Mouse (Mus musculus): ENCODE data around the gene Hoxa9. TPM values are rescaled to one million over a fixed set of nuclear protein-coding genes. Genes with fewer than 3 reads are reported as not detected.

Gene Hoxa9
- polyA plus RNA-seq, 1 experiment, result 13.6 TPM

DNA sequence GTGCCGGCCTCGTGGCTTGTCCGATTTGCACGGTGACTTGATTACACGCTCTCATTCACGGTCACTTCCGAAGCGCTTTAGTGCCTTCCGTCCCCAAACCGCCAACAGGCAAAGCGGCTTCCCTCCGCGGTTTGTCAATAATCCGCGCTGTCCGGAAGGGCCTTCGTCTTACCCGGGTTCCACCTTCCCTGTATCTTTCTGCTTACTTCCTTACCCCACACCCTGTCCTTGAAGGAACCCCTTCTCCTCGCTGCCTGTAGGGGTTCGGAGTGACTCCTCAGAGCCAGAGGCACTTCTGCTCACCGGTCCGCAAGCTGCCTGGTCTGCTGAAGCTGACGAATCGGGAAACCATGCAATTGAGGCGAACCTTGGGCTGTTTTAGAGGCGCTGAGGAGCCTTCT lies 15.5 kb upstream of the Hoxa9 start:
- Histone ChIP-seq H3K4me3 (ENCODE audit: insufficient read depth, low read length) (peak overlapping the region; percentile 46), H3K4me1 (ENCODE audit: control insufficient read depth, insufficient read depth, low read length) (no peaks in the 10 kb centered on the region), H3K27ac (ENCODE audit: insufficient read depth, low read length) (0 out of 2 replicates have a peak overlapping the region, but pooled peaks have one; percentile 30)
- no peak for TF ChIP-seq POLR2A (IDR thresholded peaks at IDR 0.05; ENCODE audit: low read depth, low read length)
- TF ChIP-seq CTCF (IDR thresholded peaks at IDR 0.05; ENCODE audit: borderline replicate concordance, insufficient read depth, low read length), result no peak

DNA sequence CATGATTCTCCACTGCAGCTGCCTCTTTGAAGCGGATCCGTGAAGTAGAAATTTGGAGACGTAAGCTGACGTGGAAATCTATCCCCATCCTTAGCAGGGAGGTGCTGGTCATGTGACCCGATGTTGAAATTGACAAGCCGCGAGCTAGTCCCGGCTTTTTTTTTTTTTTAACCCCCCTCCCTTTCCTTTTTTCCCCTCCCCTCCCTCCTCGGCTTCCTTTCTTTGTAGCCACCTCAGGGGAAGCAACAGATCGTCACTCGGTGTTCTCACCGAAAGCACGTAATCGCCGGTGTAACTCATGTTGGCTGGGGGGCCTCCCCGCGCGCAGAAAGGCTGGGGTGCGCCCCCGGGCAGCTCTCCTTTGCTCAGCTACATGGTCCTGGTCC lies 14.9 kb upstream of the Hoxa9 start, which contains the start of gene Hoxa11:
TSS of gene Hoxa11 (minus strand) at position 54 of the 386 bp plus-strand sequence.
- Histone ChIP-seq H3K4me1 (ENCODE audit: control insufficient read depth, insufficient read depth, low read length) (no peaks in the 10 kb centered on the region), H3K4me3 (ENCODE audit: insufficient read depth, low read length) (peak within 1 kb of the TSS; percentile 46), H3K27ac (ENCODE audit: insufficient read depth, low read length) (peak within 1 kb of the TSS; percentile 47)
- TF ChIP-seq POLR2A (IDR thresholded peaks at IDR 0.05; ENCODE audit: low read depth, low read length) (peak; percentile 67), CTCF (IDR thresholded peaks at IDR 0.05; ENCODE audit: borderline replicate concordance, insufficient read depth, low read length) (no peak)

DNA sequence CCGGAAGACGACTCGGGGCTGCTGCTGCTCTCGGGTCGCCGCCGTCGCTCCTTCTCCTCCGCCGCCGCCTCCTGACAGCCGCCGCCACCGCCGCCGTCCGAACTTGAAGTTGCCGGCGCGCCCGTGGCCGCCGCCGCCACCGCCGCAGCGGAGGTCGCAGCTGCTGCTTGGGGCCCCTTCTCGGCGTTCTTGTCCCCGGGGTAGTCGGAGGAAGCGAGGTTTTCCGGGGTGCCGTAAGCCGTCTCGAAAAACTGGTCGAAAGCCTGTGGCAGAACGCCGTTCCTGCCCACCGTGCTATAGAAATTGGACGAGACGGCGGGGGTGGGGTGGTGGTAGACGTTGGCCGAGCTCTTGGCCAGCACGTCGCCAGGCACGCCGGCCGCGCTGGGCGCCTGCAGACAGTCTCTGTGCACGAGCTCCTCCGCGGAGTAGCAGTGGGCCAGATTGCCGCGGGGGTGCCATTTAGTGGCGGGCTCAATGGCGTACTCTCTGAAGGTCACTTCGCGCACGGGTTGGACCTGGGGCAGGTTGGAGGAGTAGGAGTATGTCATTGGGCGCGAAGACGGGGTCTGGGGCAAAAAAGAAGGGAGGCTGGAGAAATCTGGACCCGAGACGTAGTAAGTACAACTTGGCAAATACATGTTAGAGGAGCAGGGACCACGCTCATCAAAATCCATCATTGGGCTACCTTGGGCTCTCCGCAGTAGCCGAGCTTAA lies 14.3 kb upstream of the Hoxa9 start:
- no peaks in the 10 kb centered on the region for H3K4me1 ChIP-seq (ENCODE audit: control insufficient read depth, insufficient read depth, low read length)
- peak overlapping the region; percentile 46 for H3K4me3 ChIP-seq (ENCODE audit: insufficient read depth, low read length)
- TF ChIP-seq POLR2A (IDR thresholded peaks at IDR 0.05; ENCODE audit: low read depth, low read length), result no peak; the same call in 1 of the 2 replicates
- no peak for TF ChIP-seq CTCF (IDR thresholded peaks at IDR 0.05; ENCODE audit: borderline replicate concordance, insufficient read depth, low read length)
- H3K27ac ChIP-seq (ENCODE audit: insufficient read depth, low read length), result peak overlapping the region; percentile 47

DNA sequence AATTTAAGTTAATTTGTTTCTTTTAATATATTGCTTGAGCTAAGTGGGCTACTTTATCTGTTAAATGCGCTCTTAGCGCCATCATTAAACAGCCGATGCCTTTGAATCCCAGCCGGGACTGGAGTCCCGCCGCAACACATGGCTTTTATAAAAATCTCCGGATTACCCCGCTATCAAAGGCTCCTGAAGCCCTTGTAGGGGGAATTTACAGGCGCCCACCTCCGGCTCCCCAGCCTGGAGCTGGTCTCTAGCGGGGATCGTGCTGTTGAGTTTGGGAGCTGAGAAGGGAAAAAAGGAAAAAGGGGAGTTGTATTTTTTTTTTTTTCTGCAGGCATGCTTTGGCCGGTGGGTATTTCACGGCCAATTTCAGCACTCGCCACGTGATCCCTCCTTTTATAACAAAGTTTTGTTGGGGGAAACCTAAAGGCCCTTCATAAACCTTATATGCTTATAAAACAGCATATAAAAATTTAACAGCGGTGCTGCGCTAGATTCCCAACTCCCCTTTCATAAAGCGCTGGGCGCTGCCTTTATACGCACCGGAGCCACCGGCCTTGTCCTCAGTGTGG lies 13.7 kb upstream of the Hoxa9 start:
- TF ChIP-seq CTCF (IDR thresholded peaks at IDR 0.05; ENCODE audit: borderline replicate concordance, insufficient read depth, low read length), result no peak
- Histone ChIP-seq H3K4me3 (ENCODE audit: insufficient read depth, low read length) (peak overlapping the region; percentile 46), H3K27ac (ENCODE audit: insufficient read depth, low read length) (no peak overlapping the region), H3K4me1 (ENCODE audit: control insufficient read depth, insufficient read depth, low read length) (no peaks in the 10 kb centered on the region)

DNA sequence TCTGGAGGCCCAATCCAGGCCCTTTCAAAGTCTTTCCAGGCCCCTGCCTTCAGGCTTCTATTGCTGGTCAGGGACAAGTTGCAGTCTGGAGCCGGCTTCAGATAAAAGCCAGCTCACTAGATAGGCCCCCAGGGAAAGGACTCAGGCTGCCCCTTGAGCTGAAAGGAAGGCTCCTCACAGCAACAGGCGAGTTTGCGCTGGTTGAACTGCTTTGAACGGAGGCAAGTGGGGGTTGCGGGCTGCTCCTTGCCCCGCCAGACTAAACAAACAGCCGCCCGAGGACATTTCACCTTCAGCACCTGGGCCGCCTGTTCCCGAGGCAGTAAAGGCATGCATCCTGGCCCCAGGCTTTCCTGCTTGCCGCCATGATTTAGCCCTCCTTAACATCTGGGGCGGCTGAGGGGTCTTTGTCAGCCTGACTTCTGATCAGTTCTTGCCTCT lies 12.8 kb upstream of the Hoxa9 start:
- no peaks in the 10 kb centered on the region for H3K4me1 ChIP-seq (ENCODE audit: control insufficient read depth, insufficient read depth, low read length)
- H3K4me3 ChIP-seq (ENCODE audit: insufficient read depth, low read length), result peak overlapping the region; percentile 40
- TF ChIP-seq POLR2A (IDR thresholded peaks at IDR 0.05; ENCODE audit: low read depth, low read length) (no peak), CTCF (IDR thresholded peaks at IDR 0.05; ENCODE audit: borderline replicate concordance, insufficient read depth, low read length) (no peak)
- 0 out of 2 replicates have a peak overlapping the region, but pooled peaks have one; percentile 10 for H3K27ac ChIP-seq (ENCODE audit: insufficient read depth, low read length)

DNA sequence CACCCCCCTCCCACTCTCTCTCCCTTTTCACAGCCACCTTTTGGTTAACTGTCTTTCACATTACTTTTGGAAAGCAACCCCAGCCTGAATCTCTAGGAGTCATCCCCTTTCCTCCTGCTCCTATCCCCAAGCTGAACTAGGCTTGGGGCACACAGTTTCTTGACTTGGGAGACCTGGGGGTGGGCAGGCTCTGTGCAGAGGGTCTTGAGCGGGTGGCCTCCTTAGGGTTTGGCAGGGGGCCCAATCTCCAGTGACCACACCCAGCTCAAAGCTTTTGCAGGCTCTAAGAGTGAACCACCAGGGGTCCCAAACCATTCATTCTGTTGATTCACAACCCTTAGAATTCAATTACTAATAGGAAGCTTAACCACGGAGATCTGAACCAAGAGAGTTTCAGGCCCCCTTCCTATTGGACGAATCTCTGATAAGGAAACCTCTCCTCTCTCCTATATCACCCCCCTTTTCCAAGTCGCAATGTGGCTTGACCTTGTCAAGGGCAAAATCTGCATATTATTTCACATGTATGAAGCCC lies 12.0 kb upstream of the Hoxa9 start:
- Histone ChIP-seq H3K27ac (ENCODE audit: insufficient read depth, low read length) (no peak overlapping the region), H3K4me1 (ENCODE audit: control insufficient read depth, insufficient read depth, low read length) (no peaks in the 10 kb centered on the region), H3K4me3 (ENCODE audit: insufficient read depth, low read length) (no peak overlapping the region)

DNA sequence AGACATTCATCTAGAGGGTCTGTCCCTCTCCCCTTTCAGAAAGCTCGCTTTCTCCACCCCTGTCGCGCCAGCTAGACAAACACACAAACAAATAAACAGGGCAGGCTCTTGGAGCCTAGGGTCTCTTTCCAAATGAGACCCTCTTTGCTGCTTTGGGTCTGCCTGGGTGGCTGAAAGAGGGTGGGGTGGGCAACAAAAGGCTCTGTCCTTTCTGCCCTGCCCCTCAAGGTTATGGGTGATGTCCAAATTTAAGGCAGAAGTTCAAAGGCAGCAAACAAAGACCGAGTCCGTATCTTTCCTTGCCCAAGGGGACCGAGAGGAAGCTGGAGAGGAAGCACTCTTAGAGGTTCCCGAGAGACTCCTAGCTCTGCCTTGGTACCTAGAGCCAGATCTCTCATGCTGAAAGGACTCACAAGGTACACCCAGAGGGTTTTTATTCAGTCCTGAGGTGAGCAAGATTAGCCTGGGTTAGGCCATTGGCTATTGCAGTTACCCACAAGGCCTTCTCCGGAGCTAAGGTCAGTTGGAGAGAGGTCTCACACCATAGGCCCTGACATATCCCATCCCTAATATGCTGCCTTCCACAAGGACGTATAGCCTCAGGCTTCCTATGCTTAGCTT lies 10.2 kb upstream of the Hoxa9 start:
- TF ChIP-seq CTCF (IDR thresholded peaks at IDR 0.05; ENCODE audit: borderline replicate concordance, insufficient read depth, low read length), result no peak
- no peak for TF ChIP-seq POLR2A (IDR thresholded peaks at IDR 0.05; ENCODE audit: low read depth, low read length)
- no peak overlapping the region for H3K4me3 ChIP-seq (ENCODE audit: insufficient read depth, low read length)
- no peak overlapping the region for H3K27ac ChIP-seq (ENCODE audit: insufficient read depth, low read length)
- no peaks in the 10 kb centered on the region for H3K4me1 ChIP-seq (ENCODE audit: control insufficient read depth, insufficient read depth, low read length)

More for the DNA sequence above, 12.0 kb upstream of the Hoxa9 start:
- no peak for TF ChIP-seq POLR2A (IDR thresholded peaks at IDR 0.05; ENCODE audit: low read depth, low read length)
- no peak for TF ChIP-seq CTCF (IDR thresholded peaks at IDR 0.05; ENCODE audit: borderline replicate concordance, insufficient read depth, low read length)

DNA sequence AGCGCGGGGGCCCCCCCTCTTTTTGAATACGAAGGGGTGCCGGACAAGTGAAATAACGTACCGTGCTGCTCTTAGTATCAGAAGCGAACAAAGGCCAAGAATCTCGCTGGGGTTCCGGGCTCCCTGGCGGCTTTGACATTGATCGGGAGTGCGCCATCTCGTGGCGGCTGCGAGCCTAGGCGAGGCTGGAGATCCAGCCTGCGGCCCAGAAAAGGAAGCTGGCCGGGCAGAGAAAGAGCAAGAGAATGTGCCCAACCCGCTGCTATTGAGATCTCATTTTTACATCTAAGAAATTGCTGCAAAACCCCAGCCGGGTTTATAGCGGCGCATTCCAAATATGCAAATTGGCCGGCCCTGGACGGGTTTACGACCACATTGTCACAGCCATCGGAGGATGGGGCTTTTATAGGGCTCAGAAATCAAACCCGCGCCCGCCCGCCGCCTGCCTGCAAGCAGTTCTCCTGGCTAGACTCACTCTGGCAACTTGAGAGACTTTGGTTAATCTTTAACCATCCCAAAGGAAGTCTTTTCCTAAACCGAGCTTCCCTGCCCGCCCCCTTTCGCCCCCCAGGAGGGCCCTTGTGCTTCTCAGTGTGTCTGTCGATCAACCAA lies 9.6 kb upstream of the Hoxa9 start, which contains the start of gene Hoxa10:
TSS of gene Hoxa10 (minus strand) at position 466 of the 612 bp plus-strand sequence.
- Histone ChIP-seq H3K27ac (ENCODE audit: insufficient read depth, low read length) (peak within 1 kb of the TSS; percentile 34), H3K4me3 (ENCODE audit: insufficient read depth, low read length) (peak within 1 kb of the TSS; percentile 43)

DNA sequence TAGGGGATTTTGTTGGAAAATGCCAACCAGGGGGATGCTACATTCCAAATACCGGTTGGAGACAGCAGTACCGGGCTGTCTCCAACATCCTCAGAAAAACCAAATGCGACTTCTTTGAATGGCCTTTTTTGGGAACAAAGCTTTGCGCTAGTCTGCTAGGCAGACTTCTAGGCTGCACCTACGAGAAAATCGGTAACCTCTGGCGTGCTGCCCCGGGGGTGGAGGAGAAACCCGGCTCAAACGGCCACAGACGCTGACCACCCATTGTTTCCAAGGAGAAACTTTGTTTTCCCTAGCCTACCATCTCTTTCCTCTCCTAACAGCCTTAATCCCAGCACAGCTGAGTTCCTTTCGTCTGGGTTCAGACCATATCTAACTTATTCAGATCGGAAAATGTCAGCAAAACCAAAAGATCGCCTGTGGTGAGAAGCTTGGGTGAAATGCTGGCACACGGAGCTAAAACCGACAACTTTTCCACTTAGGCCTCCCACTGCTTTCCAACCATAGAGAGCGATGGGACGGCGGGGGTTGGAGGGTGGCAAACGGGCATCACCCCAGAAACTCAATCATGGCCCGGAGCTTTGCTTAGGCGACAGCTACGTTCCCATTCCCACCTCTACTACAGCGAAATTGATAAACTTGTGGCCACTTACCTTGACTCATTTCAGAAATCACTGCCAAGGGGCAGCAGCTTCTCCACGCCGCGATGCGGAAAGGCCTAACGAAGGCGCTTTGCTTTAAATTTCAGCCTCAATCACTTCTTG lies 8.9 kb upstream of the Hoxa9 start:
- TF ChIP-seq CTCF (IDR thresholded peaks at IDR 0.05; ENCODE audit: borderline replicate concordance, insufficient read depth, low read length), result no peak
- TF ChIP-seq POLR2A (IDR thresholded peaks at IDR 0.05; ENCODE audit: low read depth, low read length), result no peak
- Histone ChIP-seq H3K27ac (ENCODE audit: insufficient read depth, low read length) (peak overlapping the region; percentile 34), H3K4me1 (ENCODE audit: control insufficient read depth, insufficient read depth, low read length) (no peaks in the 10 kb centered on the region), H3K4me3 (ENCODE audit: insufficient read depth, low read length) (peak overlapping the region; percentile 43)

More for the DNA sequence above, 9.6 kb upstream of the Hoxa9 start, which contains the start of gene Hoxa10:
- H3K4me1 ChIP-seq (ENCODE audit: control insufficient read depth, insufficient read depth, low read length), result no peaks in the 10 kb centered on the region
- peak; percentile 66; the same call in 1 of the 2 replicates for TF ChIP-seq CTCF (IDR thresholded peaks at IDR 0.05; ENCODE audit: borderline replicate concordance, insufficient read depth, low read length)
- no peak; the same call in 1 of the 2 replicates for TF ChIP-seq POLR2A (IDR thresholded peaks at IDR 0.05; ENCODE audit: low read depth, low read length)
